Mouse (Mus musculus) C2C12 (cell line): ENCODE measurements around the gene Alpk1.

Experiments used
- CEBPB ChIP-seq: IDR thresholded peaks from one replicate; pipeline ENCODE4 v1.6.1; 2011; ENCODE audit warnings: low read depth, mild to moderate bottlenecking, control low read depth, moderate library complexity
- CTCF ChIP-seq: IDR thresholded peaks from one replicate; pipeline ENCODE4 v1.5.1; 2011; ENCODE audit not compliant: control insufficient read depth, insufficient read depth, insufficient read length
- MAX ChIP-seq: IDR thresholded peaks from one replicate; pipeline ENCODE4 v1.6.1; 2011; ENCODE audit warnings: mild to moderate bottlenecking, control low read depth
- MYOD1 ChIP-seq: IDR thresholded peaks from one replicate; pipeline ENCODE4 v1.6.1; 2011; ENCODE audit warnings: low read depth; ENCODE audit not compliant: control insufficient read depth, insufficient read length
- MYOG ChIP-seq: IDR thresholded peaks from one replicate; pipeline ENCODE4 v1.6.1; 2011; ENCODE audit not compliant: control insufficient read depth, insufficient read length; ENCODE audit errors: extremely low read depth
- USF1 ChIP-seq: IDR thresholded peaks from one replicate; pipeline ENCODE4 v1.6.1; 2011; ENCODE audit warnings: low read depth, mild to moderate bottlenecking, control low read depth, moderate library complexity

GRCm38 (mm10) chr3:127696541-127696940, 83.8 kb downstream of the Alpk1 start:
- TF ChIP-seq MYOD1, result no peak
- no peak for TF ChIP-seq CTCF
- no peak for TF ChIP-seq MYOG
- TF ChIP-seq USF1, result no peak
- no peak for TF ChIP-seq MAX
- no peak for TF ChIP-seq CEBPB
